Mouse (Mus musculus) layer of hippocampus, postnatal 10 days (tissue): ENCODE measurements around the gene Ddx25. TPM values are rescaled to one million over a fixed set of nuclear protein-coding genes. Genes with fewer than 3 reads are reported as not detected.

Experiments used
- DNase-seq, 2 experiments: peaks; one replicate each; pipeline ENCODE4 v3.0.0; 2021; ENCODE audit warnings: low spot score in 2 of 2
- long read RNA-seq: library from polyadenylated mRNA; stranded (forward); transcript quantifications from one replicate; pipeline ENCODE4 v2.0.0, GENCODE M21; 2023
- total RNA-seq, 2 experiments: library from RNA; stranded (reverse); gene quantifications; 2 replicates each; pipeline ENCODE4 v1.2.3; 2021

The Ddx25 gene
- 10 to 100 TPM; 15.2 to 16.1 TPM for total RNA-seq
- long read RNA-seq, full-length matches to known transcripts, result 82 of 113 reads
- long read RNA-seq, partial matches to known transcripts, result 6 of 113 reads
- long read RNA-seq, other reads (novel, unspliced or antisense), result 25 of 113 reads

DNA sequence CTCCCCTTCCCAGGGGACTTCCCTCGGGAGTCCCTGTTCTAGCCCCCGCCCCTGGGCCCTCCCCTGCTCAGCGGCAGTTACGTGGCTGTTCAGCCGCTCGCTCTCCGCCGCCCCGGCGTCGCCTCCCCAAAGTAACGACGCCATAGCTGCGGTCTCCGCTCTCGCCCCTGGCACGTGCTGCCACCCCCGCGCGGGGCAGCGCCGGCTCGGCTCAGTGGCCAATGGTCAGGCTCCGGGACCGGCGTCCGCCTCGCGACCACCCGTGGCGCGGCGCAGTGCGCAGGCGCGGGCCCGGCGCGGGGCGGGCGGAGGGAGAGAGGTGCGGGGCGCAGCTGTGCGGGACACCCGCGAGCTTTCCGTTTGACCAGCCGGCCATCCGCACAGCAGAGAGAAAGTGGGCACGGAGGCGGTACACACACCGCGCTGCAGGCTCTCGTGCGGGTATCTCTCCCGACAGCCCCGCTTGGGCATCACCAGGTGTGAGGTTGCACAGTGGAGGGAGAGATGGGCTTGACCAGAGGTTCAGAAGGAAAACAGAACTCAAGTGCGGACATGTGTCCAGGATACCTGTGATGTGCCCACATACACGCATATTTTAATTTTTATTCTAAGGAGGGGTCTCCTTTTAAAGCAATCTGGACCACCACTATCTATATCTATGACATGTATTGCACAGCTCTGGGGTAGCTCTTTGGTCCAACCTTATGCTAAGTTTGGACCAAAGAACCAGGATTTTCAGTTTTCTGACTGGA is at the start of gene Ddx25, which contains the start of gene Pus3:
TSS of gene Ddx25 (minus strand) at position 272 of the 752 bp plus-strand sequence.
TSS of gene Pus3 (plus strand) at position 339 of the 752 bp plus-strand sequence.
- peak; percentile 72 to 86 for DNase-seq

DNA sequence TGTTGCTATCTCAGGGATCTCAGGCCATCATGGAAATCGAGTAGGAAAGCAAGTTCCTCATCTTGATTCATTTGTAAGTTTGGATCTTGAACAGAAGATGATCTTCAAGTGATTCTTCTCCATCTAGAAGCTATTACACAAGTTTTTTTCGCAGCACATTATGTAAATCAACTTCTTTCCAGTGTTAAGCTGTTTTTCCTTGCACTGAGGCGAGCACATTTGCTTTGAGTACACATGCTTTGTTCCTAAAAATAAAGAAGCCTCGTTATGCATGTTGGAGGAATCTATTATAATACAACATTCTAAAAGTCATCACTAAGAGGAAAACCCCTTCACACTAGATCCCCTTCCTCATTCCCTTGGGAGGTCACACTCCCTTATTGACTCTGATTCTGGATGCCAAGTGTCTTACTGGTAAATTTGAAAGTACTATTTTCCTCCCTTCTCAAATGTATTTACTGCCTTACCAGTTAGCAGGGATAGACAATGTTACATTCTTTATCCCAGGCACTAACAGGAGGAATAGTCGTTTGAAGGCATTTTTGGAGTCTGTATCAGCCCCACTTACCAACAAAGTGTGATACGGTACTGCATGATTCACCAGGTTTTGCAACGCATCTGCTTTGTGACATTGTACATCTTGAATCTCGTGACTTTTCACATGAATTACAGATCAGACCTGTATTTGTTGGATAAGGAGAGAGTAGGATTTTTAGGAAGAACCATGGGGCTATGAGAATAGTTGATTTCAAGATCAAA is 49.5 kb upstream of the Ddx25 start:
- DNase-seq, result no peak

DNA sequence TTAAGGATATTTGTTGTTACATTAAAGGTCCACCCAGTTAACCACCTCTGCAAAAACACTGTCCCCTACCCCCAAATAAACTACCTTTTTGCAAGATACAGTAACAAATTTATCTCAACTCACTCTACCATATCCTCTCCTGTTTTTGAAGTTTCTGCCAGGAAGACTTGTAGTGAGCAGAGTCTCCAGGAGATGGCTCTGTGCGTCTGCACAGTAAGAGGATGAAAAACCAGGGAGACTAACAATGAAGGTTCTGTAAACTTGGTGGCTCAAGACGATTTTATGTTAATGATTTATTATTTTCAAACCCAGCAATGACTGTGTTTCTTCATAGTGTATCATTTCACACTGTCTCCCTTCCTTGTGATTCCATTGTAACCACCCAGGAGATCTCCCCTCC is 34.6 kb upstream of the Ddx25 start:
- peak; percentile 36 to 57 for DNase-seq

- no peak for DNase-seq
Observed at GRCm38 (mm10) chr9:35587674-35588073, 29.3 kb upstream of the Ddx25 start.

DNA sequence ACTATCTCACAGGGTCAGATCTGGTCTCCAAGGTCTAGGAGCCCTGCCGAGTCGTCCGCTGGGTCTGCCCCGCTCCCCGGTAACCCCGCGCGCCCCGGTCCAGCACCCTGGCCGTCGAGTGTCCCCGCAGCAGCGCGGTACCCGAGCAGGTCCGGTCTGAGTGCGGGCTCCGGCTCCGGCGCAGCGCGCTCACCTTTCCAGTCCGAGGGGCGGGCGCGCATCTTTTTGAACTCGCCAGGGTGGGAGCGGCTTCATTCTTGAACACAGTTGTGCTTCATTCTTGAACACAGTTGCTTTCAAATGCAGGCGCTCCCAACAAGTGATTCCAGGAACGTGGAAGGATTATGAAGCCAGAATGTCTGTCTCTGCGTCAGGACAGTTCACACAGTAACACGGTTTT is 16.1 kb upstream of the Ddx25 start:
- DNase-seq, result no peak

- DNase-seq, result no peak
Observed at GRCm38 (mm10) chr9:35570663-35571062, 12.3 kb upstream of the Ddx25 start.

GRCm38 (mm10) chr9:35569571-35570534 is 11.5 kb upstream of the Ddx25 start, which contains the start of the genes Pate2 and Hyls1:
Gene Pate2, plus strand, starts transcription at chr9:35570284.
Gene Hyls1, minus strand, starts transcription at chr9:35570398.
- DNase-seq, result peak; percentile 85 to 90

DNA sequence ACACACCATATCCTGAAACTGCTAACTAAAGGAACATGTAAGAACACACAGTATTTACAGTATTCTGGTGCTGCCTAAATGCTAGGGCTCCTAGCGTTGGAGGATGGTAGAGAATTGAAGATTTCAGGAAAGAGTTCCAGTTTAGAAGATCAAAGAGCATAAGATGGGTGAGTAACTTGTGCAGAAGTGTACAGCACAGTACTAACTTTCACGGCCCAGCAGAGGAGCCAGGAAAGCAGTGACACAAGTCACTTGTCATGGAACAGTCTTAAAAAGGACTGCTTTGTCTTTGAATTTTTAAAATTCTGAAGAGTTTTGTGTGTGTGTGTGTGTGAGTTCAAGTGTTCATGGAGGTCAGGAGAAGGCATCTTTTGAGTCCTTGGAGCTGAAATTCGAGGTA is 9.7 kb upstream of the Ddx25 start:
- DNase-seq, result no peak

GRCm38 (mm10) chr9:35564536-35565240 is 6.4 kb upstream of the Ddx25 start:
- peak in 1 of 2 experiments; percentile 7 for DNase-seq

- peak in 1 of 2 experiments; percentile 8 for DNase-seq
Observed at GRCm38 (mm10) chr9:35561583-35561982, 3.3 kb upstream of the Ddx25 start.

GRCm38 (mm10) chr9:35561076-35561475 is 2.7 kb upstream of the Ddx25 start:
- DNase-seq, result peak in 1 of 2 experiments; percentile 8

DNA sequence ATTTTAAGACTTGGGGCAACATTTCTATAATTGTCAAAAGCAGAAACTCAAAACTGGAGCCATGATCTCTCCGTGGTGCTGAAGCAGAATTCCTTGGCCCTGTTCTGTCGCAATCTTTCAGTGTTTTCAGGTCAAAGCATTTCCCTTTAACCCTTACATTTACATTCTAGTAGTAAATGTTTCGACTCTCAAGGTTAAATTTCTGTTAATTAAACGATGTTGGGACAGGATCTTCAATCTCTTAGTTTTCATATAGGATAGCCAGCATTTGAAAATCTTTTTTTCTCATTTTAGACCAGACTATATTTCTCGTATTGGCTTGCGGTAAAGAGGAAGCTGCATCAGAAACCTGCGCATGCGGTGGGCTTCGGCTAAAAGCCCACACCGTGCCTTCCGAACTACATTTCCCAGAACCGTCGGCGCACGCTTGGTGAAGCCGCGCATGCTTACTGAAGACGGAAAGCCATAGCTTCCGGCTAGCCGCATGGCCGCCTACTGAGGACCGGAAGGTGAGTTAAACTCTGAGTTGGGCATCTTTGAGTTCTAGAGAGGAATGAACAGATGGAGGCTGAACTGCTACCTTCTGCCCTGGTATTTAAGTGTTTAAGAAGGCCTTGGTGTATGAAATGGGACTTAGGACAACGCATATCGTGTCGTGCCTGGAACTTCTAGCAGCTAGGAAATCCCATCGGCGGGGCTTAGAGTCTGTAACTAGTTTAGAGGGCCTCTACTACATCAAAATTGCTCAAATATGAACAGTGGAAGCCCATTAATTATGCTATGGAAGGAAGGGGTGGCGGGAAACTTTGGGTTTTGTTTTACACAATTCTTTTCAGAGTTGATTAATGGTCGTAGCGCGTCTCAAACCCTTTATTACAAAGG is 922 bp upstream of the Ddx25 start:
- peak; percentile 80 to 86 for DNase-seq

DNA sequence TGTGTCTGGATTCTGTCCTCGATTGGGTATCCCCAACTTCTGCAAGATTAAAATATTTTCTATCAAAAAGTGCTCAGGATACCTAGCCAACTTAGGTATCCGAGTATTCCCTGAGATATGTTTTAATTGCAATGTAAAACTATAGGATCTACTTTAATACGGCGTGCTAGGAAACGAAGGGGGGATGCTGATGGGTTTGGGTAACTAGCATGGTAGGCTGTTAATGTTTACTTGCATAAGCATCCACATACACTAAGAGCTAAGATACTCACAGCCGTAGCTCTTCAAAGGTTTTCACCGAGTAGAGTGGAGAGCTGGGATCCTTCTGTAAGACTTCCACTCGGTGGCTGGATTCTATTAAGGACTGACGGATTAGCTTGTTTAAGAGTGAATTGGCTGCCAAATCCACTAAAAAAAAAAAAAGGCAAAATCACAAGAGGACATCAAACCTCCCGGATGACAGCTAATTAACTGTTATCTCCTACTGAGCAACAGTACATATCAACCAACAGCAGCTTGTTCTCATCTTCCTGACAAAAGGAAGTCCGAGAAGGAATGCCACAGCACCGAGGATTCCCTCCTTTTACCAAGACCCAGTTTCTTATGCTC is 1.7 kb downstream of the Ddx25 start:
- DNase-seq, result peak in 1 of 2 experiments; percentile 7

DNA sequence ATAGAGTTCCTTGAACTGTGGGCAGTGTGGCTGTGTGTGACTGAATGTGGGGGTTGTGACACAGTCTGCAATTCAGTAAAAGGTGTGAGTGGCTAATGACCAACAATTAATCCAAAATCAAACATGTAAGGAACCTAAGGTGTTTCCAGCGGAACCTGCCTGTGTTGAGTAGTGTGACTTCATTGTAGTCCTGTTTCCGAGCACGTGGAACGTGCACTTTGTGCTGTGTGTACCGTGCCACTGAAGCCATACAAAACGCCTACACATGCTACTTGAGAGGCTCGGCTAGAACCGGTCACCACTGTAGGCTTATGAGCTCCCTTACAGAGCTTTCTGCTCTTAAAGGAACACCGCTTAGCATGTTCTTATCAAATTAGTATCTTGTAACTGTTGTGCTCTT is 9.9 kb downstream of the Ddx25 start:
- DNase-seq, result no peak

DNA sequence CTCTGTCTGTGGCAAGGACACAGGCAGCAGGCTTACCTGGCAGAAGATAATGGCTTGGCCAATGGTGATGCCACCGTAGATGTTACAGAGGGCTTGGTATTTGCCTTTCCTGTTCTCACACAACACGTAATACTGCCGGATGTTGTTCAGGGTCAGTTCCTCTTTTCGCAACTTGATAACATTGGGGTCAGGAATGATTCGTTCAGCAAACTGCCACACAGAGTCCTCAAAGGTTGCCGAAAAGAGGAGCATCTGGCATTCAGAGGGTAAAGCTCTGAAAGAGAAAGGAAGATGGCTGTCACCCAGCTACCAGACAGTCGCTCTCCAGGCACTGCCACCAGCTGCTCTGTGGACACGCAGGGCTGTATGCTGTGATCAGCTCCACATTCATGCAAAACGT is 11.6 kb downstream of the Ddx25 start:
- no peak for DNase-seq

- DNase-seq, result no peak
Observed at GRCm38 (mm10) chr9:35545704-35546103, 12.6 kb downstream of the Ddx25 start.

GRCm38 (mm10) chr9:35544666-35545065 is 13.7 kb downstream of the Ddx25 start:
- DNase-seq, result no peak

DNA sequence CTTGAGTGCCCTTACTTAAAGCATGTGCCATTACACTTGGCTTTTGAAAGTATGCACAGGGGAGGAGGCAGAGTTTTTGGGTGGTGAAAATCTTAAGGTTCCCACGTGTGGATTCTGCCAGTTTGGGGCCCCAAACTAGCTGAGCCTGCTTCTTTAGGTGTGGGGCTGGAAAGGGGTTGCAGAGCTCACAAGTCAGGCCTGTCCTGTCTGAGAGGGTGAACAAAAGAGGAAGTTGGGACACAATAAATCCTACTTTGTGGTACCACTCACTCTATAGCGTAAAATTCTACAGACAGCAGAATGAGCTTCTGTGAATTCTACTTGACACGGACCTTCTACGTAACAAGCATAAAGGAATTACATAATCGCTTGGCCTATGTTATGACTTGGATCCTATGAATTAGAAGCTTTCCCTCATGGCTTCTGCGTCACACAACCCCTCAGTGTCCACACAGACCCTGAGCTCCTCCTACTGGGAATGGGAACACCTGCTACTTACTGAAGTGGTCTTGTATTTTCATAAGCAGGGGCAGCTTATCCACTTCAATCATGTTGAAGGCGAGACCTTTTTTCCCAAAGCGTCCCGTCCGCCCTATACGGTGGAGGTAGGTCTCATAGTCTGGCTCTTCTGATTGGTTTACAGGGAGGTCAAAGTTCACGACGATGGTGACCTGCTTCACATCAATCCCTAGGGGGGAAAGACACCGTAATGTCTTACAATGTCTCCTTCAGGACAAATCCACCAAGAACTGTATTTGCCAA is 15.0 kb downstream of the Ddx25 start:
- DNase-seq, result no peak
